Mouse (Mus musculus) G1E (cell line): ENCODE results near the gene Dgkb.

Source experiments
- GATA2 ChIP-seq: IDR thresholded peaks from 2 replicates; pipeline ENCODE4 v1.6.1; 2012; ENCODE audit warnings: low read depth, low read length, inconsistent platforms, borderline replicate concordance
- POLR2AphosphoS5 ChIP-seq: IDR thresholded peaks from 2 replicates; pipeline ENCODE4 v1.6.1; 2012; ENCODE audit warnings: low read depth, low read length, inconsistent platforms; ENCODE audit not compliant: insufficient replicate concordance

GRCm38 (mm10) chr12:38468191-38468590, 650.7 kb downstream of the Dgkb start:
- no peak for TF ChIP-seq GATA2
- no peak for TF ChIP-seq POLR2AphosphoS5
